Mouse (Mus musculus) 3134 (cell line): ENCODE measurements at regions not wholly inside any gene's neighbourhood (a gene's known extent, or its start where the extent isn't known, plus 50 kb on each side); places are given as distances from the start of the nearest gene placed in this dataset.
A peak's percentile ranks its signal among the peaks of the same experiment; 100 is the strongest.

Experiments used
- DNase-seq: peaks from one replicate; pipeline ENCODE4 v3.0.0-alpha.2; 2011; ENCODE audit warnings: low spot score; ENCODE audit not compliant: insufficient read length; ENCODE audit errors: extremely low read depth

DNA sequence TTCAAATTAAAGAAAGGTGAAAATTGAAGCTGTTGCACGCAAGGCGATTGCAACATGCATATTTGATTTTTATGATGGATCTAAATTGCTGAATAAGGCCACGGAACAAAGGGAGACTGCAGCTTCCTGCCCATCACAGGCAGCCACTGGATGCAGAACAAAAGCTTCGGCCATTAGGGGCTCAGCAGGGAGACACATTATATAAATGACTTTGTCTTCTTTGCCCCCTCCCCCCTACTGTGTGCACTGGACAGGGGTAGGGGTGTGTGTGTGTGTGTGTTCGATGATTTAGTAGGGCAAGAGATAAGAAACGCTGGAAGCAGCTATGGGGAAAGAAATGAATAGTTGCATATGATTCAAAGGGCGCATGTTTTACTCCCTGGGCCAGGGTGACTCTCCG lies 481.2 kb upstream of the Pmfbp1 start:
- DNase-seq = no peak

DNA sequence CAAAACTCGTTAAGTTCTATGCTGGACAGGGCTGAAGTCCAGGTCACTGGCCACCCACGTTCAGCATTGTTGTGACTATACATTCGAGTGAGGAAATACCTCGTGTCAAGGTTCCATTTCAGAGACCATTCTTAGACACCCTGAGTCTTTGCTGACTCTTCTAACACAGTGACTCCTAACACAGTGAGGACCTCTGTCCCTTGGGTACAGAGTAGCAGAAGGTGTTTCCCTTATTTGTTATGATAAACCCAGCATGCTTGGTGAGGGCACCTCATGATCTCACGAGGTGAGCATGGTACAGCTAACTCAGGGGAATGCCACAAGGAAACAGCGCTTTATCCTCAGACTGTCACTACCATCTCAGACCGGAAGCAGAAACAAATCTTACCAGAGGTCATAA lies 480.2 kb upstream of the Pmfbp1 start:
- DNase-seq = no peak

GRCm38 (mm10) chr8:109014746-109015145 lies 479.1 kb upstream of the Pmfbp1 start:
- no peak for DNase-seq

DNA sequence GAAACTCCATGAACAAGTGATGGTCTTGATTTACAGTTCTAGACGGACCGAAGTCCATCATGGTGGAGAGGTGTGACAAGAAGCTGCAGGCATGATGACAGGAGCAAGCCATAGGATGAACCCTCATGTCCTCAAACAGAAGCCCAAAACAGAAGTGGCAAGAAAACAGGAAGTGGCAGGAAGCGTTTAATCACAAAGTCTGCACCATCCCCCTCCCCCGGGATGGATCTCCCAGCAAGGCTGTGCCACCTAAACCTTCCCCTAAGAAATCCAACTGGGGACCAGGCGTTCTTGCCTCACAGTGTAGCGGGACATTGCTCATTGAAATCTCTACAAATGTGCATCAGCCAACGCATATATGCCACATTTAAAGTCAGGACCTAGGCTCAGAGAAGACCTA lies 474.3 kb upstream of the Pmfbp1 start:
- DNase-seq = no peak

DNA sequence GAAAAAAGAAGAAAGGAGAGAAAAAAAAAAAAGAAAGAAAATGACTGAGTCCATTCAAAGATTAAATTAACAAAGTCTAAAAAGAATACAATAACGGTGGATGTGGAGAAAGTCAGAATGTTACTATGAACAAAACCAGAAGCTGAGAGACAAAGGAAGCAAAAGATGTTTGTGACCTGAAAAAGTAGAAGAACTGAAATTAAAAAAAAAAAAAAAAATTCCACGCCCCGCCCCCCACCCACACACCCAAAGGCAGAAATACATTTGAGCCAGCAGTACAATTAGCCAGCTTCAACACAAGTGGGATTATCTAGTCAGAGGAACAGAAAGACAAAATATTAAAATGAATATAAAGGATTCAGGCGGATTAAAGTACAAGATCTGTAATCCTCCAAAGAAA lies 473.7 kb upstream of the Pmfbp1 start:
- DNase-seq = no peak

GRCm38 (mm10) chr8:109027923-109028322 lies 465.9 kb upstream of the Pmfbp1 start:
- no peak for DNase-seq

- DNase-seq = no peak
Measured at GRCm38 (mm10) chr8:109053608-109054007, 440.2 kb upstream of the Pmfbp1 start.

- peak; percentile 4 for DNase-seq
Measured at GRCm38 (mm10) chr8:109059152-109059551, 434.7 kb upstream of the Pmfbp1 start.

- DNase-seq = no peak
Measured at GRCm38 (mm10) chr8:109062376-109062775, 431.5 kb upstream of the Pmfbp1 start.

GRCm38 (mm10) chr8:109073715-109074114 lies 420.1 kb upstream of the Pmfbp1 start:
- no peak for DNase-seq

DNA sequence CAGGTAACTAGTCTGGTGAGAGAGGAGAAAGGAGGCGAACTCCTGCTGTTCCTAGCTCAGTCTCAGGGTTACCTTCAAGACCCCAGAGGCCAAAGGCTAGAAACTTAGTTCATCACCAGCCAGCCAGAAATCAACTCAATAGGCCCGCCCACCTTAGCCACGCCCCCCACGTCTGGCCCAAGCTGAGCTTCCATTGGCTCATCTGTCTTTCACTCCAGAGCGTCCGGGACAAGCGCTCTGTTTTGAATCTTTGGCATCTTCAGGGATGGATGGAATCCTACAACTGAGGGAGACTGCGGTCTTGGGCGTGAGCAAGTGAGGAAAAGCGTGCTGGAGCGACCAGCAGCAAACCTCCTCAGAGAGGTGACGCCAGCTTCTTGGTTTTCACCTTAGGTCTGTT lies 418.8 kb upstream of the Pmfbp1 start:
- no peak for DNase-seq

DNA sequence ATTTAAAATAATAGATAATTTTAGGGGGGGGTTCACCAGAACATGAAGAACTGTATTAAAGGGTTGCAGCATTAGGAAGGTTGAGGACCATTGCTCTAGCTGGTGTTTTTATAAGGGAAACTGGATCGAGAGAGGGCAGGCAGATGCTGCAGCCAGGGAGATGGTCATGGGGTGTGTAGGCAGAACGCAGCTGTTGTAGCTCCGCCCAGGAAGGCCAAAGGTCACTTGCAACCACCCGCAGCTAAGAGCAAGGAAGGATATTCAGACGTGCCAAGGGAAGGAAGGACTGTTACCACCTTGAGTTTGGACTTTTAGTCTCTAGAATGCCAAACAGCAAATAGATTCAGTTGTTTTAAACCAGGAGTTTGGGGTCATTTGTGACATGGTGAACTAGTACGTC lies 414.6 kb upstream of the Pmfbp1 start:
- DNase-seq = no peak

- no peak for DNase-seq
Measured at GRCm38 (mm10) chr8:109081295-109081694, 412.5 kb upstream of the Pmfbp1 start.

DNA sequence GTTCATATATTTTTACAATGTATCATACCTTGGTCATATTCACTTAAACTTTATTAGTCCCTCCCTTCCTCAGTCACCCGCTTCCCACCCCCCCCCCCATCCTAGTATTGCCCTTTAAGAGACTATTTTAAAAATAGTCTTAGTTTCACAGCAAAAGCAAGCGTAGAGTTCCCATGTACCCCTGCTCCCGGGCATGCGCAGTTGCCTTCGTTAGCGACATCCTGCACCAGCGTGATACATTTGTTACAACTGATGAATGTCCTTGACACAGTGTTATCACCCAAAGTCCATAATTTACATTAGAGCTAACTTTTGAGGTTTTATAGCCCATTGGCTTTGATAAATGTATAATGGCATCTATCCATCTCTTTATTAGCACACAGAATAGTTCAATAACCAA lies 408.7 kb upstream of the Pmfbp1 start:
- no peak for DNase-seq

DNA sequence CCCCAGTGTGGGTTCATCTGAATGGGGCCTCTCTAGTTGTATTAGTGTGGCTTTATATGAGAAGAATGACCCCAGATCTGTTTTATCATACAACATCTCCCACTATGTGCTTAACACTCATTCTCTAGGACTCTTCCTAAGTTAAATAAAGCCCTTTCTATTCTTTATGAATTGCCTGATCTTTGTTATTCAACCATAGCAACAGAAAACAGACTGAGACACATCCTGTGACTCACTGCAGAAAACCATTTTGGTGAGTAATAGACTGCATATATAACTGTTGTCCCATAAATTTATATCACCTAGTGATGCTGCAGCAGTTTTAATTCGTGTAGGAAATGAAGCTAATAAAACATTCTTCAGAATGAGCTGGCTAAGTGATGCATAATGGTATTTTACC lies 406.0 kb upstream of the Pmfbp1 start:
- DNase-seq = peak; percentile 17

GRCm38 (mm10) chr8:109099671-109100070 lies 394.2 kb upstream of the Pmfbp1 start:
- no peak for DNase-seq

DNA sequence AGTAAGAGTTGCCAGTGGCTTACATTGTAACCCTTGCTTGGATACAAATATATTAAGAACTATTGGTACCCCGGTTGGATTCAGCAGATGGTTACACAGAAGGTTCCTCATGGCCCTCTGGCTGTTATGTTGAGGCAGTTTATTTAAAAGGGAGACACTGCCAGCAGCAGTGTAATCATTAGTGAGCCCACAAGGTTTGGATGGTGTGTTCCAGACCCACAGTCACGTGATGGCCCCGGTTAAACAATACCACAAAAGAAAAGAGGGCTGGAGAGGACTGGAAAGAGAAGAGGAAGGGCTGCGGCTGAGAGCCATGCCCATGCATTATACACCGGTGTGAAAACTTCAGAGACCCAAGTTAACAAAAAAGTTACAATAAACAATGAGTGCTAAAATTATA lies 392.4 kb upstream of the Pmfbp1 start:
- no peak for DNase-seq

DNA sequence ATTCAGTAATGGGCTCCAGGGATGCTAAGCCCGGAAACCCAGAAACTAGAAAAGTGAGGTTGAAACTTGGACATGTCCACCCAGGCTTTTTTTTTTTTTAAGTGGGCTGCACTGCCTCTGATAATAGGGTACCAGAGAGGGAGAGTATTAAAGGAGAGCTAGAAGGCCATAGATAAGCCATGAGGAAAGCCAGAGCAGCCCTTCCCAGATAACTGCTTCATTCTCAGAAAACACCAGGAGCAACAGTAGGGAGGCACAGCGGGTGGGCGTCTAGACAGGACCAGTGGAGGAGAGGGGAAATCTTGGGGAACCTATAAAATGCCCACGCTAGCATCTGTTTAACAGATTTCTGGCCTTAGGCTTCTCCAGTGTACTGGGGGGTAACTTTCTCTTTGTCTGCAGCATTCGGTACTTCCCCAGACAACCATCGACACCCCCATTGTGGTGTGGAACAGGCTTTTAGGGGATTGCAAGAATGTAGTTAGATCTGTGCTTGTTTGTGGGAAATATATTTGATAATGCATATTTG lies 389.0 kb upstream of the Pmfbp1 start:
- DNase-seq = no peak

DNA sequence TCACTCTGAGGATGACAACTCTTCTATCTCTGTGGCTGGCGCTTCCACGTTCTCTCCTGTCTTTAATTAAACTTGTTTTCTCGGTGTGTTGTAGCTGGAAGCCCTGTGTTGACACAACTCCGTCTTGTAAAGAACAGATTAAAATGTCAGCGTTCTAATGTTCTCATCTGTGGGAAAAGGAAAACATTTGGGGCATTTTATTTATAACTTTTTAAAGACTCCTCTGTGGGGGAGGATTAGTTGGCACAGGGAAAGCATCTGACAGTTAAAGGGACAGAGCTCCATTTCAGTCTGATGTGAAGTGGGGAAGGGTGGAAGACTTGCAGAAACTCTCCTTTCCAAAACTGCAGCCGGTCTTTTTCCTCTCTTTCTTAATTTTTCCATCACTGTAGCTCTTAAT lies 388.1 kb upstream of the Pmfbp1 start:
- no peak for DNase-seq

GRCm38 (mm10) chr8:109106971-109107370 lies 386.9 kb upstream of the Pmfbp1 start:
- no peak for DNase-seq

DNA sequence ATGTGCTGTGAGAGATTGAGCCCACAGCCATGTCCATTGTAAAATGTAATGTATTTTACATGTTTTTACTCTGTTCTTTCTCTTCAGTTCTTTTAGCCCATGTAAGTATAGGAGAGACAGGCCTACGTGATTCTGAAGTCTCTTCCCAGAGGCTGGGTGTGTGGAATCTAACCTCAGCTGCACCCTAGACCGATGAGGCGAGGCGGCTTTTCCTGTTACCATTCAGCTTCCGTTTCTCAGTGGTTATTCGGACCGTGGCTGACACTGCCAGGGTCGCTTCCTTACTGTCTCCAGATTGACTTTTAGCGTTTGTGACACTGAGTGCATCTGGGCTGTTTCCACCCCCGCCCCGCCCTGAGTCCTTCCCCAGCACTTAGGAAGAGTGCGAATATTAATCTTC lies 386.1 kb upstream of the Pmfbp1 start:
- no peak for DNase-seq

GRCm38 (mm10) chr8:109109390-109109789 lies 384.4 kb upstream of the Pmfbp1 start:
- no peak for DNase-seq

DNA sequence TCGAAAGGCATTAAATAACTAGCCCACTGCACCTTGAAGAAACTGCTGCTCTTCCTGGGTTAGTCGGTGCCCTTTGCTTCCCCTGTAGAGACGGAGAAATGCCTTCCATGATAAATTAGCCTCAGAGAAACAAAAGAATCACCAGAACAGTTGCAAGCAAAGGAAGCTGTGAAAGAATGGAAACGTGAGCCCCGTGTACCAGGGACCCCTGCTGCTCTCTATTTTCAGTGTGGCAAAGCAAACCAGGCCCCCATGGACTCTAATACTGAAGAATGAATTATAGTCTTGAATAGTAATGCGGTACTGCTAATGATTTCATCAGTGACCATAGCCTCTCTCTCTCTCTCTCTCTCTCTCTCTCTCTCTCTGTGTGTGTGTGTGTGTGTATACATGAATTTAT lies 372.1 kb upstream of the Pmfbp1 start:
- DNase-seq = no peak
